Mouse (Mus musculus) embryonic facial prominence, embryonic 15.5 days (tissue): ENCODE measurements around the gene Erc2. TPM values are rescaled to one million over a fixed set of nuclear protein-coding genes. Genes with fewer than 3 reads are reported as not detected.

ENCODE experiments used
- ATAC-seq: fragments of 200-750 bp; cut with Nextera tagmentation; 2 replicates; pipeline ENCODE4 v1.8.0; 2017; ENCODE audit warnings: low read depth, moderate TSS enrichment; ENCODE audit not compliant: insufficient number of reproducible peaks, low FRiP score, low TSS enrichment
- H3K27ac ChIP-seq: fragments of 300-500 bp; sonication (generic); replicated peaks from 2 replicates; pipeline ENCODE4 v1.5.1; 2015; ENCODE audit warnings: mild to moderate bottlenecking, inconsistent platforms
- H3K27me3 ChIP-seq: fragments of 300-500 bp; sonication (generic); 2 replicates; pipeline ENCODE4 v1.6.1; 2015; ENCODE audit warnings: inconsistent platforms
- H3K36me3 ChIP-seq: fragments of 300-500 bp; sonication (generic); 2 replicates; pipeline ENCODE4 v1.6.1; 2015; ENCODE audit warnings: mild to moderate bottlenecking, inconsistent platforms
- H3K4me1 ChIP-seq: fragments of 300-500 bp; sonication (generic); 2 replicates; pipeline ENCODE4 v1.6.1; 2015; ENCODE audit warnings: inconsistent platforms
- H3K4me2 ChIP-seq: fragments of 300-500 bp; sonication (generic); replicated peaks from 2 replicates; pipeline ENCODE4 v1.6.1; 2015; ENCODE audit warnings: mild to moderate bottlenecking, inconsistent platforms
- H3K4me3 ChIP-seq: fragments of 300-500 bp; sonication (generic); replicated peaks from 2 replicates; pipeline ENCODE4 v1.5.1; 2015; ENCODE audit warnings: mild to moderate bottlenecking, inconsistent platforms
- H3K9ac ChIP-seq: fragments of 300-500 bp; sonication (generic); 2 replicates; pipeline ENCODE4 v1.6.1; 2015; ENCODE audit warnings: inconsistent platforms
- H3K9me3 ChIP-seq: fragments of 300-500 bp; sonication (generic); replicated peaks from 2 replicates; pipeline ENCODE4 v1.6.1; 2016; ENCODE audit warnings: inconsistent platforms
- WGBS: fragments of 180-500 bp; shearing (Covaris S2); methylation state at CpG from one replicate; pipeline ENCODE4 v1.1.7; 2015; 5-methylcytosine and 5-hydroxymethylcytosine counted together
- polyA plus RNA-seq: library from polyadenylated mRNA; unstranded; fragments of >200 nt; fragmentation: Nextera tagmentation; extraction: Ambion mirVana; gene quantifications from 2 replicates; pipeline ENCODE4 v1.2.1, GENCODE M21; 2015

Gene Erc2
- polyA plus RNA-seq, 1 experiment from 2014 or later = 7.1 TPM

GRCm38 (mm10) chr14:28206303-28206702 is 584.1 kb downstream of the Erc2 start:
- Histone ChIP-seq H3K9ac (no peak overlapping the region), H3K4me1 (peaks cover 7% of the 10 kb centered on the region), H3K4me2 (no peak overlapping the region), H3K27ac (no peak overlapping the region), H3K27me3 (no peaks in the 10 kb centered on the region), H3K36me3 (no peaks in the 10 kb centered on the region), H3K9me3 (no peaks in the 10 kb centered on the region), H3K4me3 (no peak overlapping the region)
- no peak for ATAC-seq
- 59% methylated on average over 2 of the region's 2 CpGs for WGBS

- Histone ChIP-seq H3K4me3 (no peak overlapping the region), H3K4me1 (no peaks in the 10 kb centered on the region), H3K36me3 (no peaks in the 10 kb centered on the region), H3K27me3 (no peaks in the 10 kb centered on the region), H3K9ac (no peak overlapping the region), H3K9me3 (no peaks in the 10 kb centered on the region), H3K27ac (no peak overlapping the region), H3K4me2 (no peak overlapping the region)
- ATAC-seq = no peak
- 80% methylated on average over 6 of the region's 6 CpGs for WGBS
Measured at GRCm38 (mm10) chr14:28225550-28225949, 603.3 kb downstream of the Erc2 start.

GRCm38 (mm10) chr14:28230563-28230962 is 608.3 kb downstream of the Erc2 start:
- Histone ChIP-seq H3K36me3 (no peaks in the 10 kb centered on the region), H3K9me3 (no peaks in the 10 kb centered on the region), H3K4me2 (no peak overlapping the region), H3K4me1 (no peaks in the 10 kb centered on the region), H3K4me3 (no peak overlapping the region), H3K27ac (no peak overlapping the region), H3K27me3 (no peaks in the 10 kb centered on the region), H3K9ac (no peak overlapping the region)
- no peak for ATAC-seq
- 91% methylated on average over 6 of the region's 6 CpGs for WGBS

DNA sequence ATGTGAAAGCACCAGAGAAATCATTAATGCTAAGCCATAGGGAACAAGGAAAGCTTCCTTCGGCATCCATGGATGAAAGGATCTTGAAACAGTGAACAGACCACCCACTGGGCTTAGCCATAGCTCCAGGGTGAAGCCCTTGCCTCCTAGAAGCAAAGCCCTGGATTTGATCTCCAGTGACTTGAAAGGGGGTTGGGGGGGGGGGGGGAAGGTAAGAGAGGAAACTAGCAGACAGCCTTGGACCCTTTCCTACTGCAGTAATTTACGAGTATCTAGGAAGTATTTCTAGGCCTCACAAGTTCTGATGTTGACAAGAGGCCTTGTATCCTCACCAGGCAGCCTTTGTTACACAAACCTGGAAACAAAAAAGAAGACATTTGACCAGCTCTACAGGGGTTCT is 609.0 kb downstream of the Erc2 start:
- Histone ChIP-seq H3K27me3 (no peaks in the 10 kb centered on the region), H3K9ac (no peak overlapping the region), H3K4me1 (no peaks in the 10 kb centered on the region), H3K9me3 (no peaks in the 10 kb centered on the region), H3K36me3 (no peaks in the 10 kb centered on the region), H3K27ac (no peak overlapping the region), H3K4me2 (no peak overlapping the region), H3K4me3 (no peak overlapping the region)
- WGBS = 59% methylated on average over 2 of the region's 2 CpGs
- no peak for ATAC-seq

- no peaks in the 10 kb centered on the region for H3K9me3 ChIP-seq
- H3K4me1 ChIP-seq = no peaks in the 10 kb centered on the region
- no peaks in the 10 kb centered on the region for H3K36me3 ChIP-seq
- ATAC-seq = no peak
- no peak overlapping the region for H3K4me3 ChIP-seq
- H3K4me2 ChIP-seq = no peak overlapping the region
- H3K27ac ChIP-seq = no peak overlapping the region
- WGBS = 87% methylated on average over 9 of the region's 9 CpGs
- no peak overlapping the region for H3K9ac ChIP-seq
- no peaks in the 10 kb centered on the region for H3K27me3 ChIP-seq
Measured at GRCm38 (mm10) chr14:28238336-28239048, 616.3 kb downstream of the Erc2 start.

DNA sequence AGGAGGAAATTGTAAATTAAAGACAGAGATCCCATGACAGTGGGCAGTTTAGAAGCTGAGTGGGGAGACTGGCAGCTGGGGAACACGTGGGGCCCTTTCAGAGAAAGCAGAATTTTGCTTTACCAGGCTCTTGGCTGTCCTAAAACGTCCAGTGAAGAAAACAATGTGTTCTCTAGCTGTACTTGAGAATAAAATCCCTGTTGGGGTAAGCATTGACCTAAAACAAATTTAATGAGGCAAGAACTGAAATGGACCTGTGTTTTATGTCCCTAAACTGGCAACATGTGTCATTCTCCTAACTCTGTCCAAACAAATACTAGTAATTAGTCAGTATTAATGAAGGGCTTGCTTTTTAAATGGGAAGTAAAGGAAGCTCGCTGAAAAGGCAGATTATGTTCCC is 617.9 kb downstream of the Erc2 start:
- Histone ChIP-seq H3K9ac (no peak overlapping the region), H3K27me3 (no peaks in the 10 kb centered on the region), H3K9me3 (no peaks in the 10 kb centered on the region), H3K4me2 (no peak overlapping the region), H3K4me1 (no peaks in the 10 kb centered on the region), H3K27ac (no peak overlapping the region), H3K36me3 (no peaks in the 10 kb centered on the region), H3K4me3 (no peak overlapping the region)
- ATAC-seq = no peak
- 29% methylated on average over 3 of the region's 3 CpGs for WGBS

- WGBS = 80% methylated on average over 3 of the region's 3 CpGs
- no peak overlapping the region for H3K9ac ChIP-seq
- no peak overlapping the region for H3K4me3 ChIP-seq
- H3K9me3 ChIP-seq = no peaks in the 10 kb centered on the region
- no peak for ATAC-seq
- no peaks in the 10 kb centered on the region for H3K4me1 ChIP-seq
- H3K27ac ChIP-seq = no peak overlapping the region
- H3K36me3 ChIP-seq = no peaks in the 10 kb centered on the region
- no peak overlapping the region for H3K4me2 ChIP-seq
- H3K27me3 ChIP-seq = no peaks in the 10 kb centered on the region
Measured at GRCm38 (mm10) chr14:28242743-28243142, 620.5 kb downstream of the Erc2 start.

GRCm38 (mm10) chr14:28243474-28243873 is 621.2 kb downstream of the Erc2 start:
- Histone ChIP-seq H3K36me3 (no peaks in the 10 kb centered on the region), H3K27me3 (no peaks in the 10 kb centered on the region), H3K4me2 (no peak overlapping the region), H3K9me3 (no peaks in the 10 kb centered on the region), H3K4me1 (no peaks in the 10 kb centered on the region), H3K9ac (no peak overlapping the region), H3K27ac (no peak overlapping the region), H3K4me3 (no peak overlapping the region)
- WGBS = 70% methylated on average over 4 of the region's 4 CpGs
- no peak for ATAC-seq

DNA sequence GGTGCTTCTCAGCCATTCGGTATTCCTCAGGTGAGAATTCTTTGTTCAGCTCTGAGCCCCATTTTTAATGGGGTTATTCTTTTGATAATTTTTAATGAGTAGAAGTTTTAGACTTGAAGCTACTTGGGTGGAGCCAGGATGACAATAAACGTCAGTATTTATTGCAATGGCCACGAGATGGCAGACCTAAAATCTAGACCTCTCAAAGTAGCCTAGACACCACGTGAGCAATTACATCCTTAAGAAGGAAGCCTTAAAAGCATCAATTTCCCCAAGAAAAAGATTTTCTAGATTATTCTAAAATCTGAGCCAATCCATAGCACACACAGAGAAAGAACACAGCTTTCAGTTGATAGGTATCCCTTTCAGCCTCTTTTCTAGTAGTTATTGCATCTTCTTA is 640.5 kb downstream of the Erc2 start:
- no peak overlapping the region for H3K4me3 ChIP-seq
- no peaks in the 10 kb centered on the region for H3K4me1 ChIP-seq
- H3K9ac ChIP-seq = no peak overlapping the region
- H3K27ac ChIP-seq = no peak overlapping the region
- no peak overlapping the region for H3K4me2 ChIP-seq
- ATAC-seq = no peak
- H3K27me3 ChIP-seq = no peaks in the 10 kb centered on the region
- WGBS = 58% methylated on average over 4 of the region's 4 CpGs
- no peaks in the 10 kb centered on the region for H3K36me3 ChIP-seq
- no peaks in the 10 kb centered on the region for H3K9me3 ChIP-seq

GRCm38 (mm10) chr14:28267367-28267766 is 645.1 kb downstream of the Erc2 start:
- no peak for ATAC-seq
- no peaks in the 10 kb centered on the region for H3K27me3 ChIP-seq
- H3K9ac ChIP-seq = no peak overlapping the region
- 68% methylated on average over 2 of the region's 2 CpGs for WGBS
- no peak overlapping the region for H3K4me2 ChIP-seq
- no peak overlapping the region for H3K4me3 ChIP-seq
- H3K36me3 ChIP-seq = no peaks in the 10 kb centered on the region
- H3K4me1 ChIP-seq = no peaks in the 10 kb centered on the region
- no peak overlapping the region for H3K27ac ChIP-seq
- H3K9me3 ChIP-seq = no peaks in the 10 kb centered on the region

- H3K36me3 ChIP-seq = no peaks in the 10 kb centered on the region
- H3K4me2 ChIP-seq = no peak overlapping the region
- no peak overlapping the region for H3K27ac ChIP-seq
- no peak for ATAC-seq
- H3K9me3 ChIP-seq = no peaks in the 10 kb centered on the region
- no peaks in the 10 kb centered on the region for H3K4me1 ChIP-seq
- H3K4me3 ChIP-seq = no peak overlapping the region
- WGBS = 70% methylated on average over 8 of the region's 8 CpGs
- H3K9ac ChIP-seq = no peak overlapping the region
- H3K27me3 ChIP-seq = no peaks in the 10 kb centered on the region
Measured at GRCm38 (mm10) chr14:28271846-28272245, 649.6 kb downstream of the Erc2 start.

DNA sequence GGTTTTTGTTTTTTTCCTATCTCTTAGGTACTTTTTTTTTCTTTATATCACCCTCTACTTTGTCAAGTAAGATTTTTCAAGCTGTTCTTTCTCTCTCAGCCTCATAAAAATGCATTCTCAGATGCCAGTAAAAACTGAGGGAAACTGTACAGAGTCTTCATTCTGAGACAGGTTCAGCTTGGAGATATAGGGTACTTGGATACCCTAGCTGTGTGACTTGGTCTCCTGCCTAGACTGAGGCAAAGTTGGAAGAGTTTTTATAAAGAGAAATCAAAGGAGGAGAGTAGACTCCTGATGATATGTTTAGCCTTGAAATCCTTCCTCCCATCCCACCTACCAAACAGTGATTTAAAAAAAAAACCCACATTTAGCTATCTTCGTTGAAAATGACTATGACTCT is 651.4 kb downstream of the Erc2 start:
- Histone ChIP-seq H3K4me1 (peaks cover 2% of the 10 kb centered on the region; the same call in 1 of the 2 replicates), H3K36me3 (no peaks in the 10 kb centered on the region), H3K27ac (no peak overlapping the region), H3K9ac (no peak overlapping the region), H3K9me3 (no peaks in the 10 kb centered on the region), H3K27me3 (no peaks in the 10 kb centered on the region), H3K4me2 (no peak overlapping the region), H3K4me3 (no peak overlapping the region)
- ATAC-seq = no peak
- WGBS = 91% methylated on average over 1 of the region's 1 CpGs
